Mouse (Mus musculus) embryonic facial prominence, embryonic 15.5 days (tissue): Measurements from ENCODE around the gene Atg2b. TPM values are rescaled to one million over a fixed set of nuclear protein-coding genes. Genes with fewer than 3 reads are reported as not detected.

Experiments used
- ATAC-seq: fragments of 200-750 bp; cut with Nextera tagmentation; 2 replicates; pipeline ENCODE4 v1.8.0; 2017; ENCODE audit warnings: low read depth, moderate TSS enrichment; ENCODE audit not compliant: insufficient number of reproducible peaks, low FRiP score, low TSS enrichment
- H3K27ac ChIP-seq: fragments of 300-500 bp; sonication (generic); replicated peaks from 2 replicates; pipeline ENCODE4 v1.5.1; 2015; ENCODE audit warnings: mild to moderate bottlenecking, inconsistent platforms
- H3K27me3 ChIP-seq: fragments of 300-500 bp; sonication (generic); 2 replicates; pipeline ENCODE4 v1.6.1; 2015; ENCODE audit warnings: inconsistent platforms
- H3K36me3 ChIP-seq: fragments of 300-500 bp; sonication (generic); 2 replicates; pipeline ENCODE4 v1.6.1; 2015; ENCODE audit warnings: mild to moderate bottlenecking, inconsistent platforms
- H3K4me1 ChIP-seq: fragments of 300-500 bp; sonication (generic); 2 replicates; pipeline ENCODE4 v1.6.1; 2015; ENCODE audit warnings: inconsistent platforms
- H3K4me2 ChIP-seq: fragments of 300-500 bp; sonication (generic); replicated peaks from 2 replicates; pipeline ENCODE4 v1.6.1; 2015; ENCODE audit warnings: mild to moderate bottlenecking, inconsistent platforms
- H3K4me3 ChIP-seq: fragments of 300-500 bp; sonication (generic); replicated peaks from 2 replicates; pipeline ENCODE4 v1.5.1; 2015; ENCODE audit warnings: mild to moderate bottlenecking, inconsistent platforms
- H3K9ac ChIP-seq: fragments of 300-500 bp; sonication (generic); 2 replicates; pipeline ENCODE4 v1.6.1; 2015; ENCODE audit warnings: inconsistent platforms
- H3K9me3 ChIP-seq: fragments of 300-500 bp; sonication (generic); replicated peaks from 2 replicates; pipeline ENCODE4 v1.6.1; 2016; ENCODE audit warnings: inconsistent platforms
- WGBS: fragments of 180-500 bp; shearing (Covaris S2); methylation state at CpG from one replicate; pipeline ENCODE4 v1.1.7; 2015; 5-methylcytosine and 5-hydroxymethylcytosine counted together
- polyA plus RNA-seq: library from polyadenylated mRNA; unstranded; fragments of >200 nt; fragmentation: Nextera tagmentation; extraction: Ambion mirVana; gene quantifications from 2 replicates; pipeline ENCODE4 v1.2.1, GENCODE M21; 2015

Atg2b gene
- polyA plus RNA-seq, 1 experiment from 2014 or later: 12.8 TPM

DNA sequence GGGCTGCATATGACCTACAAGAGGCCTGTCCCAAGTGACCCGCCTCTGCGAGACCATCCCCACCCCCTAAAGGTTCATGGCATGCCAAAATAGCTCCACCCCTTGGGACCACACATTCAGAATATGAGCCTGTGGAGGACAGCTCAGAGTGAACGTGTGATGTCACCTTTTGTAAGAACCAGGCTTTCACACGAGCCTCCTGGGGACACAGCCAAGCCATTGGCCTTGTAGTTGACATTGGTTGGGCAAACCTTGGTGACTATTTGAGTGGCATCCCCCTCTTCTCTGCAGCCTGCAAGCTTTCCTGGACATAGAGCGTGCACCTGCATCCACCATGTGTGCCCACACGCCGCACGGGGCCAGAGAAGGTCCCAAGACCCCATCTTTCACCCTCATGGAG, 97.5 kb downstream of the Atg2b start:
- 83% methylated on average over 8 of the region's 8 CpGs for WGBS
- Histone ChIP-seq H3K4me1 (peaks cover 19% of the 10 kb centered on the region), H3K27me3 (no peaks in the 10 kb centered on the region), H3K9ac (no peak overlapping the region), H3K36me3 (no peaks in the 10 kb centered on the region), H3K4me3 (no peak overlapping the region), H3K27ac (no peak overlapping the region), H3K9me3 (no peaks in the 10 kb centered on the region), H3K4me2 (no peak overlapping the region)
- ATAC-seq: no peak

DNA sequence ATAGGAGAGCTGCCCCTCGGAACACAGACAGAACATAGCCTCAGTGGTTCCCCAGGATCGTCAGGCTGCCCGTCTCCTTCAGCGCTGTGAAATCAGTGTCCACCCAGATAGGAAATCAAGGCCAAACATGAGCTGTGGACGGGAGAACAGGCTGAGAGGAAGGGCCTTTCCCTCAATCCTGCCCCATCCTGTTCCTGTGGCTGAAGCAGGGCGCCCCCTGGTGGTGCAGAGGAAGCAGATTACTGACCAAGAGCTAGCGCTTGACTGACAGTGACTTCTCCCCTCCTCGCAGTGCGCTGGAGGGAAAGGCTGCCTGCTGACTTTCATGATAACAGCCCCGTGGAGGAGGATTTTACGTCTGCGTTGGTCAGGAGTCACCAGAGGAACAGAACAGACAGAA, 100.2 kb downstream of the Atg2b start:
- Histone ChIP-seq H3K27ac (no peak overlapping the region), H3K27me3 (no peaks in the 10 kb centered on the region), H3K4me2 (no peak overlapping the region), H3K9me3 (no peaks in the 10 kb centered on the region), H3K4me1 (peaks cover 24% of the 10 kb centered on the region), H3K4me3 (no peak overlapping the region), H3K36me3 (no peaks in the 10 kb centered on the region), H3K9ac (no peak overlapping the region)
- no peak for ATAC-seq
- 34% methylated on average over 12 of the region's 12 CpGs for WGBS

DNA sequence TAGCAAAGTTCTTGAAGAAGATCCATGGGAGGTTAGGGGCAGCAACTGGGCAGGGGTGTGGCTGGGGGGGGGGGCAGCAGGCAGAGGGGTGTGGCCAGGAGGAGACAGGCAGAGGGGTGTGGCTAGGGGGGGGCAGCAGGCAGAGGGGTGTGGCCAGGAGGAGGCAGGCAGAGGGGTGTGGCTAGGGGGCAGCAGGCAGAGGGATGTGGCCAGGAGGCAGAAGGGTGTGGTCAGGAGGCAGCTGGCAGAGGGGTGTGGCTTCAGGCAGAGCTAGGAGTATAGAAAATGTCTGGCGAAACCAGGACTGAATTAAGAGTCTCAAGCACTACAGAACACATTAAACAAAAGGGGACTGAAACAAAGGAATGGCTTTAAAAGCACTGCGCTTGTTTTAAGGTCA, 101.5 kb downstream of the Atg2b start:
- 17% methylated on average over 2 of the region's 2 CpGs for WGBS
- ATAC-seq: peak; percentile 60; the same call in 1 of the 2 replicates
- Histone ChIP-seq H3K4me3 (no peak overlapping the region), H3K36me3 (no peaks in the 10 kb centered on the region), H3K4me2 (no peak overlapping the region), H3K9me3 (no peaks in the 10 kb centered on the region), H3K4me1 (peaks cover 24% of the 10 kb centered on the region), H3K9ac (no peak overlapping the region), H3K27me3 (no peaks in the 10 kb centered on the region), H3K27ac (no peak overlapping the region)

DNA sequence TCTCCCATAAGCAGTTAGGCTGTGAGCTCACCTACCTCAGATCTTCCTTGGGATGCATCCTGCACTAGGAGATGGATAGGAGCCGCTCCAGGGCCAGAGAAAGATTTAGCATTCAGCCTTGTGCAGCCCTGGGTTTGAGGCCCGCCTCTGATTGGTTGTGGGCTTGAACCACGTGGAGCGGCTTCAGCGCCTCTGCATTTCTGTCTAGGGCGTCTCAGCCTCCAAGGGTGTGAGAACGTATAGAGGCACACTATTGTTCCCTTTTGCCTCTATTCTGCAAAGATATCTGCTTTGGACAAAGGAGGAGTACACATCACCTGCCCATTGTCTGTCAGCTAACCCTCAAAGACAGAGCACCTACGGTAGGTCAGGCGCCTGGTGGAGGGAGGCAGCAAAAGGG, 102.5 kb downstream of the Atg2b start:
- peaks cover 24% of the 10 kb centered on the region for H3K4me1 ChIP-seq
- no peak overlapping the region for H3K4me2 ChIP-seq
- H3K9me3 ChIP-seq: no peaks in the 10 kb centered on the region
- H3K27me3 ChIP-seq: no peaks in the 10 kb centered on the region
- H3K36me3 ChIP-seq: no peaks in the 10 kb centered on the region
- no peak overlapping the region for H3K4me3 ChIP-seq
- no peak for ATAC-seq
- H3K9ac ChIP-seq: no peak overlapping the region
- 61% methylated on average over 9 of the region's 9 CpGs for WGBS
- H3K27ac ChIP-seq: no peak overlapping the region

DNA sequence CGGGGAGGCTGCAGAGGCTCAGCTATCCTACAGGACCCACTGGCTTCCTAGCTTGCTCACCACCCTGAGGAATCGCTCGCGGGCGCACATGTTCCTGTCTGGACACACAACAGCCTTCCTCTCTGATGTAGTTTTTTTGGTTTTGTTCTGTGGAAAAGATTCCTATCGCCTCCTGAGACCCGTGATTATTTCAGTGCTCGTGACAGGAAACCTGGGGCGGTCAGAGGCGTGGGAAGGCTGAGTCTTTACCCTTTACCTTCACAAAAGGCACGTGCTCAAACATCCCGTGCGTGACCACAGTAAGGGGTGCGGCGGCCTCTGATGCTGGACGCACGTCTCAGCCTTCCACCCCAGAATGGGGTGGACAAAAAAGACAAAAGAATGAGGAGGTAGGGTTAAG, 104.5 kb downstream of the Atg2b start:
- 73% methylated on average over 17 of the region's 17 CpGs for WGBS
- Histone ChIP-seq H3K27me3 (no peaks in the 10 kb centered on the region), H3K4me3 (no peak overlapping the region), H3K9me3 (no peaks in the 10 kb centered on the region), H3K27ac (no peak overlapping the region), H3K4me1 (peaks cover 20% of the 10 kb centered on the region), H3K4me2 (no peak overlapping the region), H3K9ac (no peak overlapping the region), H3K36me3 (no peaks in the 10 kb centered on the region)
- no peak for ATAC-seq

DNA sequence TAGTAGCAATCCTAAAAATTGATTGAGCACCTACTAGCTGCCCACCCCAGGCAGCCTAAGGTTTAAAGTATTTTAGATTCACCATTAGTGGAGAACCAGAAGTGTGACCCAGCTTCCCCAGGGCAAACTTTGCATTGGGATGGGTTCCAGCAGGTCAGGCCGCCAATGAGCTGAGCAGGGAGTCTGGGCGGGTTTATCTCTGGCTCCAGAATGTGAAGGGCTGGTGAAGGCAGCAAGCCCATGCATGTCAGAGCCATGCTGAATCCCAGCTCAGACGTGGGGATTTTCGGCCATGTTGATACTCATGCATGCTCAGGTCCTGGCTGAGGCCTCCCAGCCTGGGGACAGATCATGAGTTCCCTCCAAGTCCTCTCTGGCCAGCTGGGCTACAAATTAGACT, 110.7 kb downstream of the Atg2b start:
- Histone ChIP-seq H3K9me3 (no peaks in the 10 kb centered on the region), H3K4me1 (peaks cover 5% of the 10 kb centered on the region; the same call in 1 of the 2 replicates)
- WGBS: 74% methylated on average over 4 of the region's 4 CpGs

DNA sequence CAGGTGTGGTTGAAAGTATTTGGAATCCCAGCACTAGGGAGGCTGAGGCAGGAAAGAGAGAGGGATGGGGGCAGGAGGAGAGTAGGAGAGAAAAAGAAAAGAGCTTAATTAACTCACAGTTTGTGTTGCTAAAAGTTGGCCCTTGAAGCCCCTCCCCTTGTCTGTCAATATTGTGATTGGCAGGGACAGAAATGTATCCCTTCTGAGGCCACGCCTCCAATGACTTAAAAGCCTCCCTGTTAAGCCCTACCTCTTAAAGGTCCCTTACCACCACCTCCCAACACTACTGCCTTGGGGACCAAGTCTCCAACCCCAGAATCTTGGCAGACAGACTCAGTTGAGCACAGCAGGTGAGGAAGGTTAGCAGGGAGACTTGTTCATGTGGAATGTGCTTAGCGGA, 112.4 kb downstream of the Atg2b start:
- WGBS: 83% methylated on average over 2 of the region's 2 CpGs
- no peaks in the 10 kb centered on the region for H3K9me3 ChIP-seq
- peaks cover 5% of the 10 kb centered on the region; the same call in 1 of the 2 replicates for H3K4me1 ChIP-seq
- no peak overlapping the region for H3K4me2 ChIP-seq
- no peaks in the 10 kb centered on the region for H3K27me3 ChIP-seq
- no peak overlapping the region for H3K9ac ChIP-seq
- no peak overlapping the region for H3K27ac ChIP-seq
- no peaks in the 10 kb centered on the region for H3K36me3 ChIP-seq
- ATAC-seq: no peak
- no peak overlapping the region for H3K4me3 ChIP-seq

More for the DNA sequence above, 110.7 kb downstream of the Atg2b start:
- H3K27me3 ChIP-seq: no peaks in the 10 kb centered on the region
- no peaks in the 10 kb centered on the region for H3K36me3 ChIP-seq
- H3K4me3 ChIP-seq: no peak overlapping the region
- H3K9ac ChIP-seq: no peak overlapping the region
- H3K27ac ChIP-seq: no peak overlapping the region
- H3K4me2 ChIP-seq: no peak overlapping the region
- ATAC-seq: no peak

DNA sequence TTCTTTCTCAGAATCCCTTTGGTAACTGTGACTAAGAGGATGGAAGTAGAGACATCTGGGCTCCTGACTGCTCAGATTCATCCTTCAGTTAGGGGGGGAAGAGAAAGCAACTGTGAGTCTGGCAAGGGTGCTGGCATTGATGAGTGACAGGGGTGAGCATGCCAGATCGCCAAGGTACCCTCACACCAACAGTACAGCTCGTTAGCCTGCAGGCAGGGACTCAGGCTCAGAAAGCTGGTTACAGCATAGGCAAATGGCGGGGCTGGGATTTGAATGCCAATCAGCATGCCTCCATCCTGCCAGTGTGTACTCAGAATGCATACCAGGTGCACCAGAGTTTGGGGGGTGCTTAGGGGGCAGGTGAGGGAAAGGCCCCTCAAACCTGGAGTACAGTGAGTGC, 113.1 kb downstream of the Atg2b start:
- Histone ChIP-seq H3K4me1 (peaks cover 5% of the 10 kb centered on the region; the same call in 1 of the 2 replicates), H3K27me3 (no peaks in the 10 kb centered on the region), H3K4me2 (no peak overlapping the region), H3K9ac (no peak overlapping the region), H3K9me3 (0 out of 2 replicates have a peak, but pooled peaks cover 6% of the 10 kb centered on the region), H3K36me3 (no peaks in the 10 kb centered on the region), H3K27ac (no peak overlapping the region), H3K4me3 (no peak overlapping the region)
- no peak for ATAC-seq
- 66% methylated on average over 3 of the region's 3 CpGs for WGBS

Other genes with a start within 250 kb of the Atg2b start
- gene D430019H16Rik, start 231.4 kb downstream of the Atg2b start, polyA plus RNA-seq: 1.6 and 1.7 TPM in 2 replicates
- 2.6 and 2.8 TPM in 2 replicates for gene Bdkrb2, start 122.0 kb downstream of the Atg2b start, polyA plus RNA-seq
- gene Bdkrb1, start 82.1 kb downstream of the Atg2b start, polyA plus RNA-seq: 0.52 and 0.53 TPM in 2 replicates
- 31.3 and 33.1 TPM in 2 replicates for gene Gskip, start 382 bp downstream of the Atg2b start, polyA plus RNA-seq
- 2.9 and 4.7 TPM in 2 replicates for gene Ak7, start 20.8 kb upstream of the Atg2b start, polyA plus RNA-seq
- gene Papola, start 99.5 kb upstream of the Atg2b start, polyA plus RNA-seq: 180 and 186 TPM in 2 replicates